Mouse (Mus musculus) adrenal gland, adult 2 months (tissue): ENCODE data around the gene Gm12184. TPM values are rescaled to one million over a fixed set of nuclear protein-coding genes. Genes with fewer than 3 reads are reported as not detected.
"Not testable (repeated sequence)": the region's sequence is repeated elsewhere in the genome, so short reads cannot be mapped to it uniquely, and the experiment has no call there.

Source experiments
- DNase-seq: peaks from one replicate; pipeline ENCODE4 v3.0.0; 2021
- polyA plus RNA-seq: library from polyadenylated mRNA; depleted of rRNA; stranded (reverse); fragments of >200 nt; gene quantifications from 2 replicates; pipeline ENCODE4 v1.2.3, GENCODE M21; 2012
- total RNA-seq, 2 experiments: library from RNA; stranded (reverse); gene quantifications; 2 replicates each; pipeline ENCODE4 v1.2.3; 2021

The Gm12184 gene
- total and polyA plus RNA-seq, 3 experiments: 1.8 to 10.5 (median 6.2) TPM

- peak; percentile 94 for DNase-seq
These were observed 26.3 kb downstream of the Gm12184 start, which contains the start of gene Rack1 for GRCm38 (mm10) chr11:48799921-48800701. Rack1 (plus strand) TSS chr11:48800332.

- DNase-seq: no peak
These were observed 27.2 kb downstream of the Gm12184 start for GRCm38 (mm10) chr11:48798984-48799920.

- DNase-seq: no peak
These were observed 28.1 kb downstream of the Gm12184 start for GRCm38 (mm10) chr11:48798308-48798707.

GRCm38 (mm10) chr11:48797287-48797686 lies 29.2 kb downstream of the Gm12184 start:
- DNase-seq: no peak

GRCm38 (mm10) chr11:48796290-48796689 lies 30.2 kb downstream of the Gm12184 start:
- no peak for DNase-seq

GRCm38 (mm10) chr11:48795221-48795620 lies 31.2 kb downstream of the Gm12184 start:
- no peak for DNase-seq

GRCm38 (mm10) chr11:48793184-48793583 lies 33.3 kb downstream of the Gm12184 start:
- DNase-seq: no peak

- DNase-seq: not testable (repeated sequence)
These were observed 34.6 kb downstream of the Gm12184 start for GRCm38 (mm10) chr11:48791894-48792293.

- no peak for DNase-seq
These were observed 35.5 kb downstream of the Gm12184 start for GRCm38 (mm10) chr11:48790946-48791345.

- peak; percentile 88 for DNase-seq
These were observed 36.3 kb downstream of the Gm12184 start for GRCm38 (mm10) chr11:48789973-48790823.

- no peak for DNase-seq
These were observed 37.2 kb downstream of the Gm12184 start for GRCm38 (mm10) chr11:48789215-48789614.

- DNase-seq: peak; percentile 72
These were observed 38.0 kb downstream of the Gm12184 start for GRCm38 (mm10) chr11:48788311-48789089.

- DNase-seq: peak; percentile 38
These were observed 38.8 kb downstream of the Gm12184 start for GRCm38 (mm10) chr11:48787455-48788211.

- no peak for DNase-seq
These were observed 44.2 kb downstream of the Gm12184 start for GRCm38 (mm10) chr11:48782243-48782642.

GRCm38 (mm10) chr11:48779450-48779849 lies 47.0 kb downstream of the Gm12184 start:
- DNase-seq: no peak

- no peak for DNase-seq
These were observed 49.2 kb downstream of the Gm12184 start for GRCm38 (mm10) chr11:48777303-48777702.

- DNase-seq: no peak
These were observed 49.8 kb downstream of the Gm12184 start for GRCm38 (mm10) chr11:48776664-48777063.

- DNase-seq: peak; percentile 52
These were observed 51.0 kb downstream of the Gm12184 start for GRCm38 (mm10) chr11:48775483-48775882.
